Mouse (Mus musculus): ENCODE measurements around the gene Nlrp10.

Gene Nlrp10

DNA sequence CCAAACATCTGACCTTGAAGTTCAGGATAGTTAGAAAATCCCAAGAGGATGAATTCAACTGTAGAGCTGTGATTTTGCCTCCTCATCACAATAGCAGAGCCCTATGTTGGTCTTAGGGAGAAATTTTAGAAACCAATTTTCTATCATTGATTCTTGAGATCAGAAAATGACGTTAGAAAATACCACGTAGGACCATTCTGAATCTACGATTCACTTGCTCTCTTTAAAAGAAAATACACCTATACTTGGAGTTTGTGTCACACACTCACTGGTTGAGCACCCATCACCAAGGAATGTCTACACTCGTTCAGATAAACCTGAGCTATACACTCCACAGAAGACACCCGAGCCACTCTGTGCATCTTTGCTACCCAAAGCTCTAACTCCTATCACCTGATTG lies 35.7 kb downstream of the Nlrp10 start, which contains the start of gene Olfr519:
Gene Olfr519 (minus strand): TSS at position 101 of the 400 bp plus-strand sequence.
- no peak for DNase-seq (ENCODE audit: low spot score in 2 of 2)

DNA sequence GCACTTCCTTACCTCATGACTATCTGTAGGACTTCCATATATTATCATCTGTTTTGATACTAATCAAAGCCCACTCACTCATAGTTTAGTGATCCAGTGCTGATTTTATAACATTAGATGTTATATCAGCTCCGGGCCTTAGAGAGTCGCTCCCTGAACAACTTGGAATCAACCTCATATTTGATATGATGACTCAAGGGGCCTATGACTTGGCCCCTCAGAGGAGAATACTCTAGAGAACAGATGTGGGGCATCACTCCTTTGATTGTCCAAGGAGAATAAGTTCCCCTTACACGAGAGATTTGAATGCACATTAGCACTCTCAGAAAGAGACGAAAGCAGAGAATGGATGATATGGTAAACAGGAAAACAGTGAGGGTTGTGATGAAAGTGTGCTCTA lies 45.1 kb downstream of the Nlrp10 start, which contains the start of gene Olfr518:
Gene Olfr518 (minus strand): TSS at position 101 of the 400 bp plus-strand sequence.
- no peak for DNase-seq (ENCODE audit: low spot score in 2 of 2)

DNA sequence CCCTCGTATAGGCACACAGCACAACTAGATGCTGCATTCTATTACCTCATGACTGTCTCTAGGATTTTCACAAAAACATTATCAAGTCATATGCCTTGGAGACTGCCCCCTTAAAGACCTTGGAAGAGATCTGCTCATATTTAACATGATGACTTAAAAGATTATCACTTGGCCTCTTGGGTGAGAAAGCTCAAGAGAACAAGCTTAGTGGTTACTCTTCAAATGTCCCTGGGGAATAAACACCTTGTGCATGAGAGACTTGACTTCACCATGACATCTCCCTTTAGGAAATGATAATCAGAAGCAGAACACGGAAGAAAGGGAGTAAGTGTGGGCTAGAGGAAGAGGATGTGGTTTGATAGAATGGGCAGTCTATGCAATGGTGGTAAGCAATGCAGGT lies 57.7 kb downstream of the Nlrp10 start, which contains the start of gene Olfr517:
Gene Olfr517 (minus strand): TSS at position 101 of the 400 bp plus-strand sequence.
- DNase-seq (ENCODE audit: low spot score in 2 of 2) = no peak
